Mouse (Mus musculus): ENCODE measurements at regions not wholly inside any gene's neighbourhood (a gene's known extent, or its start where the extent isn't known, plus 50 kb on each side); places are given as distances from the start of the nearest gene placed in this dataset.
A peak's percentile ranks its signal among the peaks of the same experiment; 100 is the strongest.
"Not testable (repeated sequence)": the region's sequence is repeated elsewhere in the genome, so short reads cannot be mapped to it uniquely, and the experiment has no call there.

DNA sequence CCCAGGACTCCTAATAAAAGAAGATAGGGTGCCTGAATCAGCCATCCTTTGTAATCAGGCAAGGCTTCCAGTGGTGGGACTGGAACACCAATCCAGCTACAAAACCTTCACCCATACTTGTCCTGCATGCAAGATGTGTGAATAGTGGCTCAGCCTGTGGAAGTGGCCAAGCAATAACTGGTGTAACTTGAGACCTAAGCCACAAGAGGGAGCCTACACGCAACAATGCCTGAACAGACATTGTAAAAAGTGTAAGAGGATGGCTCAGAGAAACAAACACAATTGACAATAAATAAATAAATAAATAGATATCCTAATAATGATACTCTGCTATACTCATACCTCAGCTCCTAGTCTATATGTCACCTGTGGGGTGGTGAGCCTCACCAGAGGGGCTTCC, 781.5 kb upstream of the Cdh20 start:
- peak; percentile 70; the same call in 1 of the 2 replicates for ATAC-seq (replicated peaks)
- Histone ChIP-seq H3K9ac (no peak overlapping the region), H3K4me3 (no peak overlapping the region), H3K36me3 (replicated peaks) (no peaks in the 10 kb centered on the region), H3K4me2 (no peak overlapping the region), H3K27ac (no peak overlapping the region), H3K27me3 (replicated peaks) (no peaks in the 10 kb centered on the region), H3K9me3 (no peaks in the 10 kb centered on the region), H3K4me1 (no peaks in the 10 kb centered on the region)
- WGBS, result 21% methylated on average over 1 of the region's 1 CpGs

DNA sequence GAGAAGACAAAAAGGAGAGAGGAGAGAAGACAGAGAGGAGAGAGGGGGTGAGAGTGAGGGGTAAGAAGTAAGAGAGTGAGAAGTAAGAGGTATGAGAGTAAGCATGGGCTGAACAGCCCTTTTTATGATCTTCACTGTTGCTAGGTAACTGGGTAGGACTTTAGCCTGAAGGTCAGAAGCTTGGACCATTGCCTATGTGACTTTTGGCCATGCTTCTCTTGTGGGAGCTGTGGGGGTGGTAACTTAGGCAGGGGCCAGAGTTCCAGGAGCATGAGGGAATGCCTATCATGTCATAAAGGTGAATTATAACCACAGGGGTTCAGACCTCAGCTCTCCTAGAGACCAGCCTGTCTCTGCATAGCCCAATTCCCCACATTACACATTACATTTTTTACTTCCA, 765.4 kb upstream of the Cdh20 start:
- not testable (repeated sequence) for H3K27ac ChIP-seq; H3K4me1 ChIP-seq; ATAC-seq (replicated peaks); H3K9ac ChIP-seq; H3K27me3 ChIP-seq (replicated peaks); H3K4me2 ChIP-seq; H3K36me3 ChIP-seq (replicated peaks); H3K4me3 ChIP-seq; H3K9me3 ChIP-seq

DNA sequence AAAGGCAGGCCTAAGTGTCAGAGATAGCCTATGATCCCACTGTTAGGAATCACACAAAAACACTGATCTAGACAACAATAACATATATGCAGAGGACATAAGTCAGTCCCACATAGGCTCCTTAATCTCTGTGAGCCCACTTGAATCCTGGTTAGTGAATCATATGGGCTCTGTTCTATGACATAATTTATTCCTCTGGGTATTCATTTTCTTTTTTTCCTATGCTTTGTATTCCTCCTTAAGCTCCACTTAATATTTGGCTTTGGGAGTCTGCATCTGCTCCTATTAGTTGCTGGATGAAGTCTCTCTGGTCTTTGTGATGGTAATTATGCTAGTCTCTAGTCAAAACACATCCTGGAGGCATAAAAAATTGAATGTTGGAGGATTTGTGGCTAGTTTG, 738.7 kb upstream of the Cdh20 start:
- H3K9ac ChIP-seq, result no peak overlapping the region
- no peak overlapping the region for H3K27ac ChIP-seq
- H3K9me3 ChIP-seq, result no peaks in the 10 kb centered on the region
- H3K4me1 ChIP-seq, result no peaks in the 10 kb centered on the region
- no peak overlapping the region for H3K4me2 ChIP-seq
- peak; percentile 56; the same call in 1 of the 2 replicates for ATAC-seq (replicated peaks)
- no peaks in the 10 kb centered on the region for H3K27me3 ChIP-seq (replicated peaks)
- H3K4me3 ChIP-seq, result no peak overlapping the region
- no peaks in the 10 kb centered on the region for H3K36me3 ChIP-seq (replicated peaks)

DNA sequence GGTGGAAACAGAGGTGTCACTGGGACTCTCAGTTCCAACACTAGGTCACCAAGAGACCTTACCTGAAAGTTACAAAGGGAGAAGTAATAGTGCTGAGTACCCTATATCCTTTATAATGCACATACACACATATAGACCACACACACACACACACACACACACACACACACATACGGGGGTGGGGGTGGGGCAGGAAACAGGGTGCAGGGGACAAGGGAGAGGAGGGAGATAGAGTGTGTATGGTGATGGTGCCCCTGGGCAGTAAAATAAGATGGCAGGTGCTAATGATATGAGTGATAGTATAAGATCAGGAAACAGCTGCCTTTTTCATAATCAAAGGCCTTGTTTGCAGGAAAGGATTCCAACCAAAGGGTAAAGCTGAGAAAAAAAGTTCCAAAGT, 719.9 kb upstream of the Cdh20 start:
- ATAC-seq (replicated peaks), result no peak
- Histone ChIP-seq H3K4me2 (no peak overlapping the region), H3K27me3 (replicated peaks) (no peaks in the 10 kb centered on the region), H3K4me3 (no peak overlapping the region), H3K4me1 (no peaks in the 10 kb centered on the region), H3K9me3 (no peaks in the 10 kb centered on the region), H3K9ac (no peak overlapping the region), H3K36me3 (replicated peaks) (no peaks in the 10 kb centered on the region), H3K27ac (no peak overlapping the region)
- 70% methylated on average over 1 of the region's 1 CpGs for WGBS

DNA sequence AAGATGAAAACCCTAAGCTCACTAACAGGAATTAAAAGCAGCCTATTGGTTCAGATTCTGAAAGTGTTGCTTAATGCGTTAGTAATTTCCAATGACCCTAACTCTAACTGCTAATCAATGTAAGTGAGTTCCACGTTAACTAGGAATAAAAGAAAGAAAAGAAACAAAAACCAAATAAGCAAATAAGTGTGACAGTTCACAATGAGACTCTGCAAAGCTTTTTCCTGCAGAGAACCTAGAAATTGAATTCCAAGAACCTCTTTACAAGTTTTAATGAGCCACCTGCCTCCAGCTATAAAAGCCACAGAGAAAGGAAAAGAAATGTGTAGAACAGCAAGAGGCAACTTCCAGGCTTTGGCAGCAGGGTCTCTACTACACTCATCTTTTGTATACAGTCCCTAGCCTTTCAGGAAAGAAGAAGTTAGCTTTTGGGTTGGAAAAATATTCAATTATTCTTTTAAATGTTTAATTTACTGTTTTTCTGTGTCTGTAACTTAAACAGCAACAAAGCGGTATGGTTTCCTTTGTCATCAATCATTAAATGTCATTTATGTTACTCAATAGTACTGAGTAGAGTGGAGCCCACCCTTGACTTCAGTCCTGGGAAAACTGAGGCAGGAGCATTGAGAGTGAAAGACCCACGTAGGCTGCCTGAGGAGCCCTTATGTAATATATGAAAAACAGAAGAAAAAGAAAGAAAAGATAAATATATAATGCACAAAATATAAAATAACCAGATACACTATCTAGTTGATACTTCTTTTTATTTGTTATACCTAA, 719.0 kb upstream of the Cdh20 start:
- no peak overlapping the region for H3K9ac ChIP-seq
- no peaks in the 10 kb centered on the region for H3K27me3 ChIP-seq (replicated peaks)
- no peaks in the 10 kb centered on the region for H3K36me3 ChIP-seq (replicated peaks)
- no peak overlapping the region for H3K4me3 ChIP-seq
- H3K4me1 ChIP-seq, result no peaks in the 10 kb centered on the region
- no peak for ATAC-seq (replicated peaks)
- no peak overlapping the region for H3K27ac ChIP-seq
- 50% methylated on average over 4 of the region's 4 CpGs for WGBS
- H3K9me3 ChIP-seq, result no peaks in the 10 kb centered on the region
- H3K4me2 ChIP-seq, result no peak overlapping the region

All from midbrain, embryonic 15.5 days (tissue).